Mouse (Mus musculus) pancreas, adult 10 weeks (tissue): ENCODE results near the gene Tfap2a. TPM values are rescaled to one million over a fixed set of nuclear protein-coding genes. Genes with fewer than 3 reads are reported as not detected.

Experiments used
- polyA plus RNA-seq: library from polyadenylated mRNA; stranded (reverse); fragments of 350-450 nt; fragmentation: Illumina TruSeq; extraction: RNeasy Lipid Tissue Mini Kit (QIAGEN cat#74804); gene quantifications from one replicate; pipeline ENCODE4 v1.2.3, GENCODE M21; 2015; ENCODE audit warnings: low read depth, low replicate concordance; ENCODE audit not compliant: insufficient read depth

Gene Tfap2a
- not detected for polyA plus RNA-seq

DNA sequence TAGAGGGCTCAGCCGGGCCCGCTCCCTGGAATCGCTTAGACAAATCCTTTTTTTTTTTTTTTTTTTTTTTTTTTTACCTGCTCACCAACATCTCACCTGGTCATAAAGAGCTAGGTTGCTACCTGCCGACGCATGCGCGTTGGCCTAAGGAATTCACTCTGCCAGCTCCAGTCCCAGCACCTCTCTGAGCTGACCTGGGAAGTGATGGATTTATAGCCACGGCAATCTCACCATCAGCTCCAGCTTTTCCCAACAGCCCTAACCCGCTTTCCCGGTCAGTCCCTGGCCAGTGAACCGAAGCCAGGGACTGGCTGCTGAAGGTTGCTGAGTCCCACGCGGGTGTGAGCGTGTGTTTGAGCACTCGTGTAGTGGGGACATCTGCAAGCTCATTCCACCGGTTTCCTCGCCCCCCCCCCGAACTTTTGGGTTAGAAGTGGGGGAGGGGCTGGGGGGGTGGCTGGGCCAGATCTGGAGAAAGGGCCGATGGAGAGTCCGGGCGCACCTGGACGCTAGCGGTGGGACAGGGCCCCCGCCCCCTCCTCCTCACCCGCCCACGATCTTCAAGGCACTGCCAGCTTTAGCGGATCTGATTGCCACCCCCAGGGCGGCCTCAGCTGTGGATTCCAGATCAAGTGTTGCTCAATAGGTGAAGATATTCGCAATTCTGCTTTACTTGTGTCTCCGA, at the start of gene Tfap2a:
TSS of gene Tfap2a (minus strand) at position 181 of the 685 bp plus-strand sequence.

Other genes starting within 250 kb of the Tfap2a start
- 11.2 TPM for gene Gcnt2, start 121.4 kb upstream of the Tfap2a start, polyA plus RNA-seq